Mouse (Mus musculus): ENCODE measurements around the gene Vmn1r221. TPM values are rescaled to one million over a fixed set of nuclear protein-coding genes. Genes with fewer than 3 reads are reported as not detected.
"Not testable (repeated sequence)": the region's sequence is repeated elsewhere in the genome, so short reads cannot be mapped to it uniquely, and the experiment has no call there.

Vmn1r221 gene
- polyA plus RNA-seq (2012; rRNA removed), result not detected in 2 replicates

- H3K27ac ChIP-seq (ENCODE audit: control insufficient read depth, insufficient read depth, low read length); DNase-seq; H3K27me3 ChIP-seq (ENCODE audit: control insufficient read depth, insufficient read depth, low read length); H3K4me3 ChIP-seq (ENCODE audit: control insufficient read depth, insufficient read depth, low read length); H3K4me1 ChIP-seq (replicated peaks; ENCODE audit: control insufficient read depth, insufficient read depth, low read length); H3K36me3 ChIP-seq (ENCODE audit: control insufficient read depth, insufficient read depth, low read length): not testable (repeated sequence)
- 84% methylated on average over 2 of the region's 2 CpGs for WGBS
Measured at GRCm38 (mm10) chr13:23213827-23214226, at the start of gene Vmn1r221. Vmn1r221 (plus strand) TSS chr13:23214127.

- not testable (repeated sequence) for DNase-seq; H3K27me3 ChIP-seq (ENCODE audit: control insufficient read depth, insufficient read depth, low read length)
- 88% methylated on average over 4 of the region's 4 CpGs for WGBS
Measured at GRCm38 (mm10) chr13:23166471-23166870, 47.5 kb upstream of the Vmn1r221 start.

GRCm38 (mm10) chr13:23187875-23188274 is 26.1 kb upstream of the Vmn1r221 start, which contains the start of gene Vmn1r220:
Vmn1r220 (minus strand) TSS chr13:23187975.
- Histone ChIP-seq H3K4me3 (ENCODE audit: control insufficient read depth, insufficient read depth, low read length) (no peak within 1 kb of the TSS), H3K27me3 (ENCODE audit: control insufficient read depth, insufficient read depth, low read length) (no peaks in the 10 kb centered on the region), H3K4me1 (replicated peaks; ENCODE audit: control insufficient read depth, insufficient read depth, low read length) (no peaks in the 10 kb centered on the region), H3K27ac (ENCODE audit: control insufficient read depth, insufficient read depth, low read length) (no peak within 1 kb of the TSS), H3K36me3 (ENCODE audit: control insufficient read depth, insufficient read depth, low read length) (no peaks in the 10 kb centered on the region)
- WGBS, result 93% methylated on average over 2 of the region's 2 CpGs
- no peak for TF ChIP-seq CTCF (IDR thresholded peaks at IDR 0.05; ENCODE audit: borderline replicate concordance, control insufficient read depth, extremely low read depth, insufficient read depth, low read length, poor library complexity)
- no peak for TF ChIP-seq POLR2A (IDR thresholded peaks at IDR 0.05; ENCODE audit: control insufficient read depth, extremely low read depth, insufficient read depth, low read length, poor library complexity)
- no peak for DNase-seq

More at GRCm38 (mm10) chr13:23166471-23166870, 47.5 kb upstream of the Vmn1r221 start:
- H3K4me1 ChIP-seq (replicated peaks; ENCODE audit: control insufficient read depth, insufficient read depth, low read length); H3K36me3 ChIP-seq (ENCODE audit: control insufficient read depth, insufficient read depth, low read length); H3K27ac ChIP-seq (ENCODE audit: control insufficient read depth, insufficient read depth, low read length); H3K4me3 ChIP-seq (ENCODE audit: control insufficient read depth, insufficient read depth, low read length): not testable (repeated sequence)

- not testable (repeated sequence) for DNase-seq; H3K4me1 ChIP-seq (replicated peaks; ENCODE audit: control insufficient read depth, insufficient read depth, low read length); H3K27ac ChIP-seq (ENCODE audit: control insufficient read depth, insufficient read depth, low read length); H3K36me3 ChIP-seq (ENCODE audit: control insufficient read depth, insufficient read depth, low read length); H3K27me3 ChIP-seq (ENCODE audit: control insufficient read depth, insufficient read depth, low read length); H3K4me3 ChIP-seq (ENCODE audit: control insufficient read depth, insufficient read depth, low read length)
- WGBS, result 63% methylated on average over 1 of the region's 1 CpGs
Measured at GRCm38 (mm10) chr13:23203885-23204284, 10.0 kb upstream of the Vmn1r221 start.

GRCm38 (mm10) chr13:23235847-23236246 is 21.9 kb downstream of the Vmn1r221 start, which contains the start of gene Vmn1r222:
Vmn1r222 (minus strand) TSS chr13:23235947.
- H3K4me1 ChIP-seq (replicated peaks; ENCODE audit: control insufficient read depth, insufficient read depth, low read length); DNase-seq; H3K36me3 ChIP-seq (ENCODE audit: control insufficient read depth, insufficient read depth, low read length); H3K4me3 ChIP-seq (ENCODE audit: control insufficient read depth, insufficient read depth, low read length); H3K27me3 ChIP-seq (ENCODE audit: control insufficient read depth, insufficient read depth, low read length); H3K27ac ChIP-seq (ENCODE audit: control insufficient read depth, insufficient read depth, low read length): not testable (repeated sequence)

GRCm38 (mm10) chr13:23246834-23247233 is 32.9 kb downstream of the Vmn1r221 start, which contains the start of gene Vmn1r223:
Vmn1r223 (plus strand) TSS chr13:23247134.
- not testable (repeated sequence) for H3K27me3 ChIP-seq (ENCODE audit: control insufficient read depth, insufficient read depth, low read length); DNase-seq; H3K27ac ChIP-seq (ENCODE audit: control insufficient read depth, insufficient read depth, low read length); H3K4me3 ChIP-seq (ENCODE audit: control insufficient read depth, insufficient read depth, low read length); H3K4me1 ChIP-seq (replicated peaks; ENCODE audit: control insufficient read depth, insufficient read depth, low read length); H3K36me3 ChIP-seq (ENCODE audit: control insufficient read depth, insufficient read depth, low read length)
- WGBS, result 94% methylated on average over 1 of the region's 1 CpGs

- no peaks in the 10 kb centered on the region for H3K27me3 ChIP-seq (ENCODE audit: control insufficient read depth, insufficient read depth, low read length)
- no peaks in the 10 kb centered on the region for H3K4me1 ChIP-seq (replicated peaks; ENCODE audit: control insufficient read depth, insufficient read depth, low read length)
- no peak for DNase-seq
- H3K27ac ChIP-seq (ENCODE audit: control insufficient read depth, insufficient read depth, low read length), result no peak overlapping the region
- TF ChIP-seq POLR2A (IDR thresholded peaks at IDR 0.05; ENCODE audit: control insufficient read depth, extremely low read depth, insufficient read depth, low read length, poor library complexity), result no peak
- no peak for TF ChIP-seq CTCF (IDR thresholded peaks at IDR 0.05; ENCODE audit: borderline replicate concordance, control insufficient read depth, extremely low read depth, insufficient read depth, low read length, poor library complexity)
- H3K36me3 ChIP-seq (ENCODE audit: control insufficient read depth, insufficient read depth, low read length), result no peaks in the 10 kb centered on the region
- no peak overlapping the region for H3K4me3 ChIP-seq (ENCODE audit: control insufficient read depth, insufficient read depth, low read length)
- 94% methylated on average over 2 of the region's 2 CpGs for WGBS
Measured at GRCm38 (mm10) chr13:23258546-23259048, 44.7 kb downstream of the Vmn1r221 start.

- H3K36me3 ChIP-seq (ENCODE audit: control insufficient read depth, insufficient read depth, low read length); H3K27me3 ChIP-seq (ENCODE audit: control insufficient read depth, insufficient read depth, low read length); DNase-seq; H3K27ac ChIP-seq (ENCODE audit: control insufficient read depth, insufficient read depth, low read length); H3K4me3 ChIP-seq (ENCODE audit: control insufficient read depth, insufficient read depth, low read length); H3K4me1 ChIP-seq (replicated peaks; ENCODE audit: control insufficient read depth, insufficient read depth, low read length): not testable (repeated sequence)
- 93% methylated on average over 3 of the region's 3 CpGs for WGBS
Measured at GRCm38 (mm10) chr13:23268606-23269005, 54.7 kb downstream of the Vmn1r221 start.

- not testable (repeated sequence) for H3K36me3 ChIP-seq (ENCODE audit: control insufficient read depth, insufficient read depth, low read length); H3K4me3 ChIP-seq (ENCODE audit: control insufficient read depth, insufficient read depth, low read length); DNase-seq; H3K27ac ChIP-seq (ENCODE audit: control insufficient read depth, insufficient read depth, low read length); H3K4me1 ChIP-seq (replicated peaks; ENCODE audit: control insufficient read depth, insufficient read depth, low read length); H3K27me3 ChIP-seq (ENCODE audit: control insufficient read depth, insufficient read depth, low read length)
- WGBS, result 42% methylated on average over 4 of the region's 4 CpGs
Measured at GRCm38 (mm10) chr13:23269127-23269526, 55.2 kb downstream of the Vmn1r221 start.

All from thymus, adult 2 months (tissue).